Mouse (Mus musculus): Measurements from ENCODE around the gene Nlk. TPM values are rescaled to one million over a fixed set of nuclear protein-coding genes. Genes with fewer than 3 reads are reported as not detected.

Gene Nlk
- polyA plus RNA-seq (2015; fragmentation: Nextera tagmentation; extraction: Ambion mirVana) = 30.0 and 33.9 TPM in 2 replicates

GRCm38 (mm10) chr11:78696777-78697752 is at the start of gene Nlk:
TSS of gene Nlk (minus strand) at chr11:78697373.
- Histone ChIP-seq H3K36me3 (no peaks in the 10 kb centered on the region), H3K27ac (replicated peaks) (peak within 1 kb of the TSS; percentile 93), H3K27me3 (no peaks in the 10 kb centered on the region), H3K9ac (peak within 1 kb of the TSS; percentile 92), H3K9me3 (no peaks in the 10 kb centered on the region), H3K4me3 (peak within 1 kb of the TSS; percentile 88), H3K4me2 (peak within 1 kb of the TSS; percentile 72), H3K4me1 (replicated peaks) (peaks cover 46% of the 10 kb centered on the region)
- ATAC-seq (ENCODE audit: low read depth) = peak; percentile 100
- 0% methylated on average over 42 of the region's 65 CpGs for WGBS

- H3K4me2 ChIP-seq = no peak overlapping the region
- H3K27ac ChIP-seq (replicated peaks) = no peak overlapping the region
- H3K27me3 ChIP-seq = no peaks in the 10 kb centered on the region
- H3K4me3 ChIP-seq = no peak overlapping the region
- H3K9me3 ChIP-seq = no peaks in the 10 kb centered on the region
- 91% methylated on average over 7 of the region's 7 CpGs for whole genome bisulfite sequencing
- H3K36me3 ChIP-seq = no peaks in the 10 kb centered on the region
- H3K9ac ChIP-seq = no peak overlapping the region
- peaks cover 17% of the 10 kb centered on the region for H3K4me1 ChIP-seq (replicated peaks)
- ATAC-seq (ENCODE audit: low read depth) = no peak
Measured at GRCm38 (mm10) chr11:78746264-78746663, 49.1 kb upstream of the Nlk start.

- H3K27me3 ChIP-seq = no peaks in the 10 kb centered on the region
- H3K9ac ChIP-seq = no peak overlapping the region
- no peaks in the 10 kb centered on the region for H3K36me3 ChIP-seq
- H3K27ac ChIP-seq (replicated peaks) = no peak overlapping the region
- no peaks in the 10 kb centered on the region for H3K9me3 ChIP-seq
- WGBS = 64% methylated on average over 4 of the region's 4 CpGs
- ATAC-seq (ENCODE audit: low read depth) = no peak
- no peak overlapping the region for H3K4me3 ChIP-seq
- H3K4me1 ChIP-seq (replicated peaks) = peaks cover 10% of the 10 kb centered on the region
- no peak overlapping the region for H3K4me2 ChIP-seq
Measured at GRCm38 (mm10) chr11:78745475-78745874, 48.3 kb upstream of the Nlk start.

GRCm38 (mm10) chr11:78742461-78742860 is 45.3 kb upstream of the Nlk start:
- no peak for ATAC-seq (ENCODE audit: low read depth)
- Histone ChIP-seq H3K9me3 (no peaks in the 10 kb centered on the region), H3K27ac (replicated peaks) (no peak overlapping the region), H3K4me1 (replicated peaks) (no peaks in the 10 kb centered on the region), H3K9ac (no peak overlapping the region), H3K27me3 (no peaks in the 10 kb centered on the region), H3K36me3 (no peaks in the 10 kb centered on the region), H3K4me3 (no peak overlapping the region), H3K4me2 (no peak overlapping the region)
- WGBS = 80% methylated on average over 3 of the region's 3 CpGs

- Histone ChIP-seq H3K4me2 (no peak overlapping the region), H3K4me1 (replicated peaks) (no peaks in the 10 kb centered on the region), H3K9ac (no peak overlapping the region), H3K27ac (replicated peaks) (no peak overlapping the region), H3K9me3 (no peaks in the 10 kb centered on the region), H3K4me3 (no peak overlapping the region), H3K27me3 (no peaks in the 10 kb centered on the region), H3K36me3 (no peaks in the 10 kb centered on the region)
- ATAC-seq (ENCODE audit: low read depth) = no peak
- 65% methylated on average over 7 of the region's 7 CpGs for WGBS
Measured at GRCm38 (mm10) chr11:78741958-78742357, 44.8 kb upstream of the Nlk start.

GRCm38 (mm10) chr11:78739361-78739760 is 42.2 kb upstream of the Nlk start:
- H3K9ac ChIP-seq = no peak overlapping the region
- no peaks in the 10 kb centered on the region for H3K9me3 ChIP-seq
- H3K4me1 ChIP-seq (replicated peaks) = no peaks in the 10 kb centered on the region
- no peak overlapping the region for H3K27ac ChIP-seq (replicated peaks)
- H3K27me3 ChIP-seq = no peaks in the 10 kb centered on the region
- no peak for ATAC-seq (ENCODE audit: low read depth)
- no peak overlapping the region for H3K4me2 ChIP-seq
- H3K36me3 ChIP-seq = no peaks in the 10 kb centered on the region
- H3K4me3 ChIP-seq = no peak overlapping the region

- no peak for ATAC-seq (ENCODE audit: low read depth)
Measured at GRCm38 (mm10) chr11:78736877-78737408, 39.8 kb upstream of the Nlk start.

GRCm38 (mm10) chr11:78735168-78735567 is 38.0 kb upstream of the Nlk start:
- Histone ChIP-seq H3K9ac (no peak overlapping the region), H3K27ac (replicated peaks) (no peak overlapping the region), H3K4me3 (no peak overlapping the region), H3K4me1 (replicated peaks) (no peaks in the 10 kb centered on the region), H3K4me2 (no peak overlapping the region), H3K27me3 (no peaks in the 10 kb centered on the region), H3K9me3 (no peaks in the 10 kb centered on the region), H3K36me3 (no peaks in the 10 kb centered on the region)
- ATAC-seq (ENCODE audit: low read depth) = no peak
- WGBS = 91% methylated on average over 1 of the region's 1 CpGs

More at GRCm38 (mm10) chr11:78736877-78737408, 39.8 kb upstream of the Nlk start:
- Histone ChIP-seq H3K4me1 (replicated peaks) (no peaks in the 10 kb centered on the region), H3K27ac (replicated peaks) (no peak overlapping the region), H3K9ac (no peak overlapping the region), H3K27me3 (no peaks in the 10 kb centered on the region), H3K9me3 (no peaks in the 10 kb centered on the region), H3K4me3 (no peak overlapping the region), H3K4me2 (no peak overlapping the region), H3K36me3 (no peaks in the 10 kb centered on the region)
- WGBS = 63% methylated on average over 3 of the region's 3 CpGs

- WGBS = 92% methylated on average over 6 of the region's 6 CpGs
- no peak for ATAC-seq (ENCODE audit: low read depth)
Measured at GRCm38 (mm10) chr11:78732619-78733018, 35.4 kb upstream of the Nlk start.

GRCm38 (mm10) chr11:78730902-78731301 is 33.7 kb upstream of the Nlk start:
- no peak overlapping the region for H3K4me3 ChIP-seq
- no peaks in the 10 kb centered on the region for H3K36me3 ChIP-seq
- H3K9me3 ChIP-seq = no peaks in the 10 kb centered on the region
- no peak overlapping the region for H3K27ac ChIP-seq (replicated peaks)
- H3K9ac ChIP-seq = no peak overlapping the region
- WGBS = 21% methylated on average over 2 of the region's 2 CpGs
- no peak overlapping the region for H3K4me2 ChIP-seq
- no peak for ATAC-seq (ENCODE audit: low read depth)
- H3K4me1 ChIP-seq (replicated peaks) = no peaks in the 10 kb centered on the region
- no peaks in the 10 kb centered on the region for H3K27me3 ChIP-seq

More at GRCm38 (mm10) chr11:78732619-78733018, 35.4 kb upstream of the Nlk start:
- Histone ChIP-seq H3K27ac (replicated peaks) (no peak overlapping the region), H3K36me3 (no peaks in the 10 kb centered on the region), H3K4me3 (no peak overlapping the region), H3K9ac (no peak overlapping the region), H3K27me3 (no peaks in the 10 kb centered on the region), H3K4me1 (replicated peaks) (no peaks in the 10 kb centered on the region), H3K4me2 (no peak overlapping the region), H3K9me3 (no peaks in the 10 kb centered on the region)

- 80% methylated on average over 4 of the region's 4 CpGs for WGBS
- H3K27me3 ChIP-seq = no peaks in the 10 kb centered on the region
- H3K4me3 ChIP-seq = no peak overlapping the region
- H3K27ac ChIP-seq (replicated peaks) = no peak overlapping the region
- H3K9me3 ChIP-seq = no peaks in the 10 kb centered on the region
- no peaks in the 10 kb centered on the region for H3K4me1 ChIP-seq (replicated peaks)
- no peak for ATAC-seq (ENCODE audit: low read depth)
- no peak overlapping the region for H3K4me2 ChIP-seq
- no peaks in the 10 kb centered on the region for H3K36me3 ChIP-seq
- no peak overlapping the region for H3K9ac ChIP-seq
Measured at GRCm38 (mm10) chr11:78728041-78728440, 30.9 kb upstream of the Nlk start.

- Histone ChIP-seq H3K4me3 (no peak overlapping the region), H3K9ac (no peak overlapping the region), H3K4me1 (replicated peaks) (no peaks in the 10 kb centered on the region), H3K4me2 (no peak overlapping the region), H3K27me3 (no peaks in the 10 kb centered on the region), H3K9me3 (no peaks in the 10 kb centered on the region), H3K36me3 (no peaks in the 10 kb centered on the region), H3K27ac (replicated peaks) (no peak overlapping the region)
- WGBS = 81% methylated on average over 3 of the region's 3 CpGs
- no peak for ATAC-seq (ENCODE audit: low read depth)
Measured at GRCm38 (mm10) chr11:78726366-78726765, 29.2 kb upstream of the Nlk start.

Measured in neural tube, embryonic 13.5 days (tissue).